Mouse (Mus musculus): ENCODE measurements at regions not wholly inside any gene's neighbourhood (a gene's known extent, or its start where the extent isn't known, plus 50 kb on each side); places are given as distances from the start of the nearest gene placed in this dataset.

- no peak for TF ChIP-seq POLR2A (IDR thresholded peaks at IDR 0.05; ENCODE audit: low read depth, low read length)
- no peak for TF ChIP-seq CTCF (IDR thresholded peaks at IDR 0.05; ENCODE audit: extremely low read depth, insufficient read length, insufficient replicate concordance, low read depth, low read length)
Measured at GRCm38 (mm10) chr4:89057135-89057534, 79.8 kb upstream of the Mtap start.

Data from small intestine, adult 2 months (tissue).